Mouse (Mus musculus): ENCODE data around the gene Epyc. TPM values are rescaled to one million over a fixed set of nuclear protein-coding genes. Genes with fewer than 3 reads are reported as not detected.

Epyc gene
- polyA plus RNA-seq, 1 experiment from 2014 or later = 0.57 TPM

DNA sequence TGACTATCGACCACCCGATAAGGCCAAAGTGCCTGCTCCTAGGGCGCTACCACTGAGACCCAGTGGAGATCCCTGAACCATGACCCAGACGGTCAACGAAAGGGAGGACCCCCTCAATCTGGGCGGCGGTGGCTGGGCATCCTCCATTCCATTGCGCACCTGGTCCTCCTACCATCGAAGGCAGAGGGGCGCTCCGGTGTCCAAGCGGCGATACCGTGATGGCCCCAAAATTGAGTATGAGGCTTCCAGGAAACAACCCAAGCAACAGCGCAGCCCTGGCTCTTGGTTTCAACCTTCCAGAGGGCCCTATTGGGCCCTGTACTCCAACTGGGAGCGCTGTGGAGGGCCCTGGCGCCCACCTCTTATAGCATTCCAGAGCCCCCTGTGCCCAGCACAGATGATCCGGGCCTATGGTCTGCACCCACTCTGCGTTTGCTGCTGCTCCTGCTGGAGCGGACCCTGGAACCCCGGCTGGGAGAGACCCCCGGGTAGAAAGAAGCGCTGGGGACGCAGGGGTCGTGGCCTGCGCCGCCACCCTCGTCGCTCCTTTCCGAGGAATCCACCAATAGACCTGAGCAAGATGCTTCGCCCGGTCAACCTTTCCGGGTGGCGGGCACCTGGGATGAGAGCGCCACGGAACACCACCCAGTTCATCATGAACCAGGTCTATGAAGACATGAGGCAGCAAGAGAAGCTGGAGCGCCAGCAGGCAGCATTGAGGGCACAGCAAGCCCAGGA, 49.7 kb downstream of the Epyc start:
- WGBS = 92% methylated on average over 37 of the region's 37 CpGs
- no peak overlapping the region for H3K27ac ChIP-seq (ENCODE audit: low read length)
- no peaks in the 10 kb centered on the region for H3K27me3 ChIP-seq (replicated peaks; ENCODE audit: control insufficient read depth, insufficient read depth, low read length)
- no peak overlapping the region for H3K9ac ChIP-seq (replicated peaks; ENCODE audit: low read depth, low read length)
- H3K36me3 ChIP-seq (ENCODE audit: control insufficient read depth, insufficient read depth) = no peaks in the 10 kb centered on the region
- H3K9me3 ChIP-seq (ENCODE audit: control insufficient read depth, low read length) = no peaks in the 10 kb centered on the region
- no peak for ATAC-seq
- no peaks in the 10 kb centered on the region for H3K4me1 ChIP-seq (replicated peaks; ENCODE audit: control insufficient read depth, insufficient read depth, low read length)
- no peak overlapping the region for H3K4me2 ChIP-seq (ENCODE audit: low read length)
- H3K4me3 ChIP-seq (replicated peaks; ENCODE audit: low read length) = no peak overlapping the region

DNA sequence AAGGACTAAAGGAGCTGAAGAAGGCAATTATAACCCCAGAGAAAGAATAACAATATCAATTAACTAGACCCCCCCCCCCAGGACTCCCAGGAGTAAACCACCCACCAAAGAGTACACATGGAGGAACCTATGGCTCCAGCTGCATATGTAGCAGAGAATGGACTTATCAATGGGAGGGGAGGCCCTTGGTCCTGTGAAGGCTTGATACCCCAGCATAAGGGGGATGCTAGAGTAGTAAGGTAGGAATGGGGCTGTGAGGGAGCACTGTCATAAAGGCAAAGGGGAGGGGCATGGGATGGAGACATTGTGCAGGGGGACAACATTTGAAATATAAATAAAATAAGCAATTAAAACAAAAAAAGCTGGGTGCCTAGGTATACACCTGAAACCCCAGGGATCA, 58.5 kb downstream of the Epyc start:
- ATAC-seq = no peak
- Histone ChIP-seq H3K27ac (ENCODE audit: low read length) (no peak overlapping the region), H3K4me1 (replicated peaks; ENCODE audit: control insufficient read depth, insufficient read depth, low read length) (no peaks in the 10 kb centered on the region), H3K9me3 (ENCODE audit: control insufficient read depth, low read length) (no peaks in the 10 kb centered on the region), H3K9ac (replicated peaks; ENCODE audit: low read depth, low read length) (no peak overlapping the region), H3K4me2 (ENCODE audit: low read length) (no peak overlapping the region), H3K4me3 (replicated peaks; ENCODE audit: low read length) (no peak overlapping the region), H3K36me3 (ENCODE audit: control insufficient read depth, insufficient read depth) (no peaks in the 10 kb centered on the region), H3K27me3 (replicated peaks; ENCODE audit: control insufficient read depth, insufficient read depth, low read length) (no peaks in the 10 kb centered on the region)

DNA sequence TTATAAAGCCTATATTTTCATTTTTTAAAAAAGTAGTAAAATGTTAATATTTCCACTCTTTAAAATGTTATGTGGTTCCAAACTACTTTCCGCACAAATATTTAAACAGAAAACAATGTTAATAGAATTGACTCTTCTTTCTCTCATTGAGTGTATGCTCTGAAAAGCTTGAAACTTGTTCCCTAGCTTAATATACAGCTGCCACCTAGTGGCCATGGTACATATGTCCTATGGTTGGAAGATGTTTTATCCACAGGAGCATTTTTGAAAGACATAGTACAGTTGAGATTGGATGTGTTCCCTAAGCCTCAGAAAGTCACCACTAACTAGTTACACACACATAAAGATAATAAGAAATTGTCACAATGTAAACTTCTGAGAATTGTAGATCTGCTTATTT, 60.7 kb downstream of the Epyc start:
- Histone ChIP-seq H3K27ac (ENCODE audit: low read length) (no peak overlapping the region), H3K27me3 (replicated peaks; ENCODE audit: control insufficient read depth, insufficient read depth, low read length) (no peaks in the 10 kb centered on the region), H3K9ac (replicated peaks; ENCODE audit: low read depth, low read length) (no peak overlapping the region), H3K4me2 (ENCODE audit: low read length) (no peak overlapping the region), H3K4me1 (replicated peaks; ENCODE audit: control insufficient read depth, insufficient read depth, low read length) (no peaks in the 10 kb centered on the region), H3K36me3 (ENCODE audit: control insufficient read depth, insufficient read depth) (no peaks in the 10 kb centered on the region), H3K4me3 (replicated peaks; ENCODE audit: low read length) (no peak overlapping the region), H3K9me3 (ENCODE audit: control insufficient read depth, low read length) (no peaks in the 10 kb centered on the region)
- ATAC-seq = no peak
- 48% methylated on average over 1 of the region's 1 CpGs for WGBS

DNA sequence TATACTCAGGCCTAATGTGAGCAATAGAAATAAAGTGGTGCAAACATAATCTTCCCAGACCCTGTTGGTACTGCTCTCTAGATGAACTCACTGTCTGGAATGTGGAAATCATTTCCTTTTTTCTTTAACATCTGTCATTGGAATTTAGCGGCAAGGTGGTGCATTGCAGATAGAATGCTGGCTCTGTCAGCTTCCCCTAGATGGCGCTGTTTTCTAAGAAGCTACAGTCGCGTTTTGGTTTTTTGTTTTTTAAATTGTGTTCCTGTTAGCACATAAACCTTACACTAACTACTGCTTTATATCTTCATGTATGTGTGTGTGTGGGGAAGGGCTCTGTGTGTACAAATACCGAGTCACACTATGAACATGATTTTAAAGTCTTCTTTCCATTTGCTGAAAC, 68.8 kb downstream of the Epyc start:
- H3K27me3 ChIP-seq (replicated peaks; ENCODE audit: control insufficient read depth, insufficient read depth, low read length) = no peaks in the 10 kb centered on the region
- peak; percentile 69 for ATAC-seq
- H3K4me3 ChIP-seq (replicated peaks; ENCODE audit: low read length) = no peak overlapping the region
- H3K4me1 ChIP-seq (replicated peaks; ENCODE audit: control insufficient read depth, insufficient read depth, low read length) = 0 out of 2 replicates have a peak, but pooled peaks cover 3% of the 10 kb centered on the region
- no peak overlapping the region for H3K4me2 ChIP-seq (ENCODE audit: low read length)
- no peak overlapping the region for H3K9ac ChIP-seq (replicated peaks; ENCODE audit: low read depth, low read length)
- WGBS = 4% methylated on average over 5 of the region's 5 CpGs
- no peaks in the 10 kb centered on the region for H3K9me3 ChIP-seq (ENCODE audit: control insufficient read depth, low read length)
- H3K36me3 ChIP-seq (ENCODE audit: control insufficient read depth, insufficient read depth) = no peaks in the 10 kb centered on the region
- H3K27ac ChIP-seq (ENCODE audit: low read length) = no peak overlapping the region

DNA sequence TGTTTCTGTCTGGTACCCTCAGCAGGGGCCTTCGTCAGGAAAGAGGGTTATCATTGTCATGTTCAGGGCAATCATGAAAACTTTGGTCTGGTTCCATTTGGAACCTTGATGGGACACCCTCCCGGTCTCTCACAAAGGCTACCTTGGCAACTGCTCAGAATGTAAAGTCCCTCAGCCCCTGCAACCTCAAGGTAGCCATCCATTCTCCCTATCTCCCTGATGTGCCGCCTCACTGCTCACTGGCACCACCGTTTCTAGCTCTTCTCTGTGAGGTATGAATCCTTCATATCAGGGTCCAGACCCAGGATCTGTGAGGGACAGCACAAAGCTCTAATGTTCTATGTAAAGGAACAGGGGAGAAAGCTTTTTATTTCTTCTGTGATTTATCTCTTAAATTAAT, 70.7 kb downstream of the Epyc start:
- no peaks in the 10 kb centered on the region for H3K36me3 ChIP-seq (ENCODE audit: control insufficient read depth, insufficient read depth)
- no peaks in the 10 kb centered on the region for H3K9me3 ChIP-seq (ENCODE audit: control insufficient read depth, low read length)
- no peak overlapping the region for H3K4me2 ChIP-seq (ENCODE audit: low read length)
- no peak overlapping the region for H3K27ac ChIP-seq (ENCODE audit: low read length)
- 41% methylated on average over 4 of the region's 4 CpGs for WGBS
- no peak for ATAC-seq
- no peaks in the 10 kb centered on the region for H3K27me3 ChIP-seq (replicated peaks; ENCODE audit: control insufficient read depth, insufficient read depth, low read length)
- H3K9ac ChIP-seq (replicated peaks; ENCODE audit: low read depth, low read length) = no peak overlapping the region
- peaks cover 8% of the 10 kb centered on the region; the same call in 1 of the 2 replicates for H3K4me1 ChIP-seq (replicated peaks; ENCODE audit: control insufficient read depth, insufficient read depth, low read length)
- H3K4me3 ChIP-seq (replicated peaks; ENCODE audit: low read length) = no peak overlapping the region

DNA sequence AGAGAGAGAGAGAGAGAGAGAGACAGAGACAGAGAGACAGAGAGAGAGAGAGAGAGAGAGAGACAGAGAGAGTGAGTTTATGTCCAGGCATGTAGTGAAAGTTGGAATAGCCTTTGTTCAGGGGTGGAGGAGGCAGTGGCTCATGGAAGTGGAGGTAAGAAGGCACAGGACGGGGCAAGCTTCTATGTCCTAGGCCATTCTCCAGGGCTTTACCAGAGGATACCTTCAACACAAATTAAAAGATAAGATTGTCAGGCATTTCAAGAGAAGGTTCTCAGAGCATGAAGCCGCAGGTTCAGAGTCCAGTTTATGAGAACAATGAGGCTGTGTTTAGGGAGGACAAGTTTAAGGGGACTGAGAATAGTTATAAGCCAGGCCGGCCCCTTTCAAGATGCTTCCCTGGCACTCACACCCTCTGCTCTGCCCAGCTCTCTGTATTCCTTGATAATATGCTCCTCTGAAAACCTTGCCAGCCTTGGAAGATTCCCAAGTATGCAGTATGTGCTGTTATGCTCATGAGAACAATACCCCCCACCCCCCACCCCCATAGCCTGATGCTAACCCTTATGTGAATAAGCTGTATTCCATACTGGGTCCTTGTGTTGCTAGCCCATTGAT, 71.5 kb downstream of the Epyc start:
- no peak overlapping the region for H3K9ac ChIP-seq (replicated peaks; ENCODE audit: low read depth, low read length)
- H3K36me3 ChIP-seq (ENCODE audit: control insufficient read depth, insufficient read depth) = no peaks in the 10 kb centered on the region
- no peaks in the 10 kb centered on the region for H3K27me3 ChIP-seq (replicated peaks; ENCODE audit: control insufficient read depth, insufficient read depth, low read length)
- peaks cover 8% of the 10 kb centered on the region; the same call in 1 of the 2 replicates for H3K4me1 ChIP-seq (replicated peaks; ENCODE audit: control insufficient read depth, insufficient read depth, low read length)
- no peak overlapping the region for H3K4me3 ChIP-seq (replicated peaks; ENCODE audit: low read length)
- WGBS = 65% methylated on average over 3 of the region's 3 CpGs
- no peak overlapping the region for H3K4me2 ChIP-seq (ENCODE audit: low read length)
- no peak overlapping the region for H3K27ac ChIP-seq (ENCODE audit: low read length)
- H3K9me3 ChIP-seq (ENCODE audit: control insufficient read depth, low read length) = no peaks in the 10 kb centered on the region
- ATAC-seq = peak; percentile 73

DNA sequence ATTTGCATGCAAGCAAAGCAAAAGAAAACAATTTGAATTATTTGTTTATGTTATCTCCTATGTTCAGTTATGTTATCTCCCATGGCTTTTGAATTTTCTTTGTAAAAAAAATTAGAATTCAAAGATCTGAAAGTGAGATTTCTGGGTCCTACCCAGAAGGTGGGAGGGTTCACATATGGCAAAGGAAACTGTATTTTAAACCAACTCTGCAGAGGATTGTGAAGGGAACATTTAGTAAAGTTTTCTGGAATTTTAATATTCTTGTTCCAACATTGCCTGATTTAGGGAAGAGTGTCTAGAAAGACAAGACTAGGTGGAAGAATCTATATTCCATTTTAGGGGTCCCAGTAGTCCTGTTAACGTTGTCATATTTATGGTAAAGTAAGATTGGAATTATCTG, 73.4 kb downstream of the Epyc start:
- Histone ChIP-seq H3K4me1 (replicated peaks; ENCODE audit: control insufficient read depth, insufficient read depth, low read length) (peaks cover 8% of the 10 kb centered on the region; the same call in 1 of the 2 replicates), H3K4me2 (ENCODE audit: low read length) (no peak overlapping the region), H3K9ac (replicated peaks; ENCODE audit: low read depth, low read length) (no peak overlapping the region), H3K27ac (ENCODE audit: low read length) (no peak overlapping the region), H3K9me3 (ENCODE audit: control insufficient read depth, low read length) (no peaks in the 10 kb centered on the region), H3K36me3 (ENCODE audit: control insufficient read depth, insufficient read depth) (no peaks in the 10 kb centered on the region), H3K27me3 (replicated peaks; ENCODE audit: control insufficient read depth, insufficient read depth, low read length) (no peaks in the 10 kb centered on the region), H3K4me3 (replicated peaks; ENCODE audit: low read length) (no peak overlapping the region)
- ATAC-seq = no peak
- WGBS = 86% methylated on average over 1 of the region's 1 CpGs

DNA sequence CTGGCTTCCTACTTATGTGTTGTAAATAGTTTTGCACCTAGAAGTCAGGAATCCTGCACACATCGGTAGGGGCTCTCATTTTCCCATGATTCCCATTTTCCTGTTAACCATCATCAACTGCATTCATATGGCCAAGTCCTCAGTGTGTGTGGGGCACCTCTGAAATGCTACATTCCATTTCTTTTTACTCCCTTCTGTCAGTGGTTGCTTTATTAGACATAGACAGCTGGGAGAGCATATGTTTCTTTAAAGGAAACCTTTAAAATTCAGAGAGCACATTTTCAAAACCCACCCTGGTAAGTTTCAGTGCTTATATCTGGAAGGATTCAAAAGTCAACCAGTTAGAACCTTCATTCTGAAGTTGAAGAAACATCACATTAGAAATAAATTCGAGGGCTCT, 74.2 kb downstream of the Epyc start:
- H3K36me3 ChIP-seq (ENCODE audit: control insufficient read depth, insufficient read depth) = no peaks in the 10 kb centered on the region
- H3K4me3 ChIP-seq (replicated peaks; ENCODE audit: low read length) = no peak overlapping the region
- no peak overlapping the region for H3K27ac ChIP-seq (ENCODE audit: low read length)
- no peak overlapping the region for H3K4me2 ChIP-seq (ENCODE audit: low read length)
- H3K4me1 ChIP-seq (replicated peaks; ENCODE audit: control insufficient read depth, insufficient read depth, low read length) = peaks cover 8% of the 10 kb centered on the region; the same call in 1 of the 2 replicates
- no peak overlapping the region for H3K9ac ChIP-seq (replicated peaks; ENCODE audit: low read depth, low read length)
- ATAC-seq = 0 out of 2 replicates have a peak, but pooled peaks have one; percentile 47
- no peaks in the 10 kb centered on the region for H3K9me3 ChIP-seq (ENCODE audit: control insufficient read depth, low read length)
- WGBS = 71% methylated on average over 2 of the region's 2 CpGs
- no peaks in the 10 kb centered on the region for H3K27me3 ChIP-seq (replicated peaks; ENCODE audit: control insufficient read depth, insufficient read depth, low read length)

DNA sequence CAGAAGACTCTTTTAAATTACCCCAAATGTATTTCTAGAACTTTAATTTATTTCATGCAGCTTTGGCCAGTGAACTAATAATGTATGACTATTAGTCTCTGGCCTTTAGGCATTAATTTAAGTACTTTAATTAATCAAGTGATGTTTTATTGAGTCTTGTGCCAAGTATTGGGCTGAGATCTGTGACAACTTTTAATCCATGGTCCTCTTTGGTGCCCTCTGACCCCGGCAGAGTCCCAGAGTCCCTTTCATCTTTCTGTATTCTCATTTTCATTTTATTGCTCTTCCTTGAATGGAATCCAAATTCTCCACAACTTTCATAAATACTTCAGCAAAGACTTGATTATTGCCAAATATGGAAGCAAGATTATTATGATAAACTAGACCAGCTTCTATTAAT, 76.8 kb downstream of the Epyc start:
- no peaks in the 10 kb centered on the region for H3K9me3 ChIP-seq (ENCODE audit: control insufficient read depth, low read length)
- 95% methylated on average over 1 of the region's 1 CpGs for WGBS
- no peak for ATAC-seq
- no peak overlapping the region for H3K4me2 ChIP-seq (ENCODE audit: low read length)
- no peak overlapping the region for H3K27ac ChIP-seq (ENCODE audit: low read length)
- no peaks in the 10 kb centered on the region for H3K36me3 ChIP-seq (ENCODE audit: control insufficient read depth, insufficient read depth)
- H3K9ac ChIP-seq (replicated peaks; ENCODE audit: low read depth, low read length) = no peak overlapping the region
- no peak overlapping the region for H3K4me3 ChIP-seq (replicated peaks; ENCODE audit: low read length)
- no peaks in the 10 kb centered on the region for H3K27me3 ChIP-seq (replicated peaks; ENCODE audit: control insufficient read depth, insufficient read depth, low read length)
- H3K4me1 ChIP-seq (replicated peaks; ENCODE audit: control insufficient read depth, insufficient read depth, low read length) = peaks cover 5% of the 10 kb centered on the region; the same call in 1 of the 2 replicates
